Mouse (Mus musculus) heart, postnatal 0 days (tissue): ENCODE results near the gene Fam124b. TPM values are rescaled to one million over a fixed set of nuclear protein-coding genes. Genes with fewer than 3 reads are reported as not detected.

Experiments
- ATAC-seq: fragments of 200-750 bp; cut with Nextera tagmentation; 2 replicates; pipeline ENCODE4 v1.8.0; 2017; ENCODE audit warnings: low read depth, moderate number of reproducible peaks, moderate library complexity; ENCODE audit not compliant: insufficient read depth
- DNase-seq: peaks from one replicate; pipeline ENCODE4 v3.0.0-alpha.2; 2016; ENCODE audit warnings: low spot score
- H3K27ac ChIP-seq: fragments of 300-500 bp; sonication (generic); 2 replicates; pipeline ENCODE4 v1.5.1; 2014; ENCODE audit warnings: low read depth, mild to moderate bottlenecking
- H3K27me3 ChIP-seq: fragments of 300-500 bp; sonication (generic); 2 replicates; pipeline ENCODE4 v1.6.1; 2014; ENCODE audit warnings: low read length, mixed read lengths; ENCODE audit not compliant: control insufficient read depth, insufficient read depth
- H3K36me3 ChIP-seq: fragments of 300-500 bp; sonication (generic); replicated peaks from 2 replicates; pipeline ENCODE4 v1.6.1; 2014; ENCODE audit warnings: low read length, mixed read lengths; ENCODE audit not compliant: control insufficient read depth, insufficient read depth
- H3K4me1 ChIP-seq: fragments of 300-500 bp; sonication (generic); 2 replicates; pipeline ENCODE4 v1.6.1; 2014; ENCODE audit warnings: antibody characterized with exemption; ENCODE audit not compliant: control insufficient read depth, insufficient read depth
- H3K4me2 ChIP-seq: fragments of 300-500 bp; sonication (generic); 2 replicates; pipeline ENCODE4 v1.6.1; 2014; ENCODE audit warnings: low read depth, mild to moderate bottlenecking, low read length, moderate library complexity
- H3K4me3 ChIP-seq: fragments of 300-500 bp; sonication (generic); 2 replicates; pipeline ENCODE4 v1.5.1; 2014; ENCODE audit warnings: low read depth, low read length
- H3K9ac ChIP-seq: fragments of 300-500 bp; sonication (generic); replicated peaks from 2 replicates; pipeline ENCODE4 v1.6.1; 2014; ENCODE audit warnings: low read depth, low read length, mixed read lengths
- H3K9me3 ChIP-seq: fragments of 300-500 bp; sonication (generic); replicated peaks from 2 replicates; pipeline ENCODE4 v1.6.1; 2016; ENCODE audit warnings: low read length; ENCODE audit not compliant: control insufficient read depth
- CTCF ChIP-seq: IDR thresholded peaks from 2 replicates; pipeline ENCODE4 v1.5.1; 2016; ENCODE audit warnings: antibody characterized with exemption, control low read depth, low read depth
- EP300 ChIP-seq: IDR thresholded peaks from 2 replicates; pipeline ENCODE4 v1.6.1; 2016; ENCODE audit warnings: antibody characterized with exemption, low read depth
- WGBS: fragments of 180-500 bp; shearing (Covaris S2); extraction: QIAGEN DNeasy Blood & Tissue Kit; methylation state at CpG from one replicate; pipeline ENCODE4 v1.1.7; 2014; 5-methylcytosine and 5-hydroxymethylcytosine counted together
- polyA plus RNA-seq: library from polyadenylated mRNA; unstranded; fragments of >200 nt; fragmentation: Nextera tagmentation; extraction: Ambion mirVana; gene quantifications from 2 replicates; pipeline ENCODE4 v1.2.1, GENCODE M21; 2015
- total RNA-seq: library from RNA; depleted of rRNA; stranded (reverse); fragments of >200 nt; gene quantifications from 2 replicates; pipeline ENCODE4 v1.2.3, GENCODE M21; 2014; ENCODE audit warnings: low replicate concordance; rRNA removed

Fam124b gene
- total RNA-seq (0.15 and 2.7 TPM in 2 replicates), polyA plus RNA-seq (0.81 and 0.86 TPM in 2 replicates)

DNA sequence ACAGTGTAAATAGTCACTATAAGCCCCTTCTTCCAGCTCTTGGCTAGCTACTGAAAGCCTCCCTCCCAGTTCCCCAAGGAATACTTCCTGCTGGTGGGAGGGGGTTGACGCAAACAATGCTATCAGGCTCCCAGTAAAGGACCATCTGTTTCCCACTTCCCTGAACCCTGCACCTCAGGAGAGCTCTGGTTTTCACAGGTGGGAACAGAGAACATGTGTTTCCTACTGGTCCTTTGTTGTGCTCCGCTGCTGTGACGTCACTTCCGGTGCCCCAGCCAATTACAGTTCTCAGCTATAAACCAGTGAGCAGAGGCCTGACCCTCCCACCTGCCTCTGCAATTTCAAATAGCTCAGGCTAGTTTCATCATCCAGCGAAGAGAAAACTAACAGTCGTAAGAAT, at the start of gene Fam124b:
Gene Fam124b, minus strand, starts transcription at position 206 of the 400 bp plus-strand sequence.
- H3K4me2 ChIP-seq: no peak within 1 kb of the TSS

DNA sequence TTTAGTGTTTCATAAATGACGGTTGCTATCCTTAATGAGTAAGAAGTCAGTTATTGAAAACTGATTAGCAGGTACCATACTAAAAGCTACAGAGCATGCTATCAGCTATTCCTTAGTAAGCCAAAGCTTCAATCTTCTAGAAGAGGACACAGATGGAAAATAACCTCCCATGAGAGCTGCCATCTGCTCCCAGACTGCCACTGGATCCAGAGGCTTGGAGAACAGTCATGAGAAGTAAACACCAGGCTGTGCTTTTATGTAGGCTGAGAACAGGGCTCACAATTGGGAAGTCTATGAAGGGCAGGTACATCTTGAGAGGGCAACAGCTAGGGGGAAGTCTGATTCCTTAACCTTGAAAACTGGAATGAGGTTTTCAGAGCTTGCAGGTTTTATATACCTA, 42.2 kb upstream of the Fam124b start:
- 88% methylated on average over 1 of the region's 1 CpGs for WGBS
- TF ChIP-seq EP300: no peak
- TF ChIP-seq CTCF: no peak

More for the DNA sequence above, at the start of gene Fam124b:
- Histone ChIP-seq H3K4me1 (no peaks in the 10 kb centered on the region), H3K27me3 (no peaks in the 10 kb centered on the region), H3K4me3 (no peak within 1 kb of the TSS), H3K27ac (peak within 1 kb of the TSS; percentile 64), H3K9ac (no peak within 1 kb of the TSS), H3K36me3 (no peaks in the 10 kb centered on the region), H3K9me3 (no peaks in the 10 kb centered on the region)
- TF ChIP-seq CTCF (no peak), EP300 (peak; percentile 100)
- DNase-seq (peak; percentile 76), ATAC-seq (peak; percentile 92)
- 55% methylated on average over 6 of the region's 6 CpGs for WGBS

DNA sequence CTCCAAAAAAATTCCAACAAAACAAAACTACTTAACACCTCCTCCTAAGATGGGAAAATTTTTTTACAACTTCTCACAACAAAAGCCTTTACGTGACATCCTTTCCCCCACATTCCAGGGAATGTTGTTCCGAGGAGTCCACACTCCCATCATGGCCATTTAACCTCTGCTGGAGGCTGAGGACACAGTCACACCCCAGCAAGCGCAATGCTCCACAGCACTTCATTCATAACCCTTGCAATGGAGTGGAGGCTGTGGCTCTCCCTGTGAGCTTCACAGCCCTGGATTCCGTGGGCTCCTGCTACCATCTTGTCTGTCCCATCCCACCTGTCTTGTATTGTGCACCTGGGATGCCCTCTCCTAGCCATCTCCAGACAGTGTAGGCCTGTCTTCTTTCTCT, 40.4 kb upstream of the Fam124b start:
- WGBS: 66% methylated on average over 4 of the region's 4 CpGs
- peaks cover under 1% of the 10 kb centered on the region; the same call in 1 of the 2 replicates for H3K36me3 ChIP-seq
- H3K27ac ChIP-seq: no peak overlapping the region
- ATAC-seq: no peak
- H3K4me3 ChIP-seq: no peak overlapping the region
- H3K9ac ChIP-seq: no peak overlapping the region
- H3K4me2 ChIP-seq: no peak overlapping the region
- no peak for TF ChIP-seq CTCF
- no peak for TF ChIP-seq EP300
- no peaks in the 10 kb centered on the region for H3K27me3 ChIP-seq
- no peak for DNase-seq
- H3K9me3 ChIP-seq: no peaks in the 10 kb centered on the region
- H3K4me1 ChIP-seq: no peaks in the 10 kb centered on the region

More for the DNA sequence above, 42.2 kb upstream of the Fam124b start:
- DNase-seq (no peak), ATAC-seq (no peak)
- Histone ChIP-seq H3K4me3 (no peak overlapping the region), H3K9ac (no peak overlapping the region), H3K4me1 (no peaks in the 10 kb centered on the region), H3K9me3 (no peaks in the 10 kb centered on the region), H3K27ac (no peak overlapping the region), H3K36me3 (peaks cover 6% of the 10 kb centered on the region; the same call in 1 of the 2 replicates), H3K27me3 (no peaks in the 10 kb centered on the region), H3K4me2 (no peak overlapping the region)

DNA sequence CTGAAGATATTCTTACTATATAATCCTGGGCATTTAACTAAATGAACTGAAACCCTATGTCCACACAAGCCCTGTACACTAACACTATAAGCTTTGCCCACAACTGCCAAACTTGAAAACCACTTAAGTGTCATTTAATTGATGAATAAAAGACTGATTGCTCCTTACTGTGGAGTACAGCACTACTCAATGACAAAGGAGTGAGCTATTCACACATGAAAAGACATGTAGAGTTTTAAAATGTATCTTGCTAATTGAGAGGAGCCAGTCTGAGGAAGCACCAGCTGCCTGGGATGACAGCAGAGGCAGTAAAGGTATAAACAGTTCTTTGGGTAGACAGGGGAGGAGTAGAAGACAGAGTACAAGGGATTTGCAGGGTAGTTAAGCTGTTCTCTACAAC, 35.0 kb upstream of the Fam124b start:
- H3K27me3 ChIP-seq: no peaks in the 10 kb centered on the region
- H3K36me3 ChIP-seq: no peaks in the 10 kb centered on the region
- no peaks in the 10 kb centered on the region for H3K9me3 ChIP-seq
- H3K9ac ChIP-seq: no peak overlapping the region
- no peaks in the 10 kb centered on the region for H3K4me1 ChIP-seq
- no peak for TF ChIP-seq CTCF
- no peak for TF ChIP-seq EP300
- DNase-seq: no peak
- H3K27ac ChIP-seq: no peak overlapping the region
- no peak overlapping the region for H3K4me2 ChIP-seq
- H3K4me3 ChIP-seq: no peak overlapping the region
- no peak for ATAC-seq

DNA sequence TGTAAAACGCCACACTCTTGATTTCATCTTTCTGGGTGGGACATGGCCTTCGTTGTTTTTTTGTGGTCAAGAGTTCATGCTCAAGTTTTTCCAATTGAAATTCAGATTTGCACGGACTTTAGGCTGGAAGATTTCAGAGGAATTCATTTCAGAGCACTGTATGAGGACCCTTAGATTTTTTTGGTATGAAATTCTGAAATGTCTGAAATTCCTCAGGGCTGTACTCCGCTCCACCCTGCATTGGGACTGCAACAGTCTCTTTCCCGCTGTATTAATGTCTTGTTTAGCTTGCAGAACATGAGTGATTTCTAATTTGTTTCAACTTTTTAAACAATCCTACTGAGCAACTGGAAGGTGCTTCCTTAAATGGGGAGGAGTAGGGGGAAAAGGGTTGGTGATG, 32.0 kb upstream of the Fam124b start:
- Histone ChIP-seq H3K36me3 (no peaks in the 10 kb centered on the region), H3K4me3 (no peak overlapping the region), H3K27ac (no peak overlapping the region), H3K27me3 (no peaks in the 10 kb centered on the region), H3K4me2 (no peak overlapping the region), H3K9me3 (no peaks in the 10 kb centered on the region), H3K9ac (no peak overlapping the region), H3K4me1 (no peaks in the 10 kb centered on the region)
- 72% methylated on average over 5 of the region's 5 CpGs for WGBS
- ATAC-seq: no peak
- TF ChIP-seq EP300: no peak
- TF ChIP-seq CTCF: no peak
- DNase-seq: no peak

DNA sequence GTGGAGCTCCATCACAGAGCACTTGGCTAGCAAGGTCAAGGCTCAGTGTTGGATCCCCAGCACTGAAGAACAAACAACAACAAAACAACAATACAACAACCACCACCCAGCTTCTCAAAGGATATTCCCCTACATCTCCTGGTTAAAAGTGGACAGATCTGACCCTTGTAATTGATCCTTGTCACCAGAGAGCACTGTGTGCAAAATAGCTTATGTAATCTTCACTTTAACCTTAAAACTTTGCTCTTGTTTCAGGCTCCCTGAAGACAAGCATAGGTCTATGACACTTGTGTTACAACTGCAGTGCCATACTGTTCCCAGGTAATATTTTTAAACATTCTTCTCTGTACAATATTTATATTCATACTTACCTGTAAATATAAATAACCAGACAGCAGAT, 28.9 kb upstream of the Fam124b start:
- Histone ChIP-seq H3K4me3 (no peak overlapping the region), H3K9ac (no peak overlapping the region), H3K4me1 (no peaks in the 10 kb centered on the region), H3K9me3 (no peaks in the 10 kb centered on the region), H3K27me3 (no peaks in the 10 kb centered on the region), H3K36me3 (no peaks in the 10 kb centered on the region), H3K4me2 (no peak overlapping the region), H3K27ac (no peak overlapping the region)
- DNase-seq (no peak), ATAC-seq (no peak)
- TF ChIP-seq EP300: no peak
